Mouse (Mus musculus): ENCODE measurements around the gene Mpv17. TPM values are rescaled to one million over a fixed set of nuclear protein-coding genes. Genes with fewer than 3 reads are reported as not detected.
A peak's percentile ranks its signal among the peaks of the same experiment; 100 is the strongest.

Gene Mpv17
- polyA plus RNA-seq, 1 experiment from 2014 or later: 68.0 TPM

- Histone ChIP-seq H3K27ac (replicated peaks) (no peak within 1 kb of the TSS), H3K4me3 (peak within 1 kb of the TSS; percentile 45), H3K27me3 (replicated peaks) (peaks cover 71% of the 10 kb centered on the region), H3K9ac (peak within 1 kb of the TSS; percentile 8), H3K9me3 (no peaks in the 10 kb centered on the region), H3K4me2 (peak within 1 kb of the TSS; percentile 69), H3K4me1 (peaks cover 28% of the 10 kb centered on the region), H3K36me3 (peaks cover 17% of the 10 kb centered on the region)
- no peak; the same call in 1 of the 2 replicates for ATAC-seq (ENCODE audit: extremely low read depth, insufficient number of reproducible peaks, low FRiP score, low TSS enrichment)
- 2% methylated on average over 52 of the region's 52 CpGs for WGBS
These were observed 15.6 kb downstream of the Mpv17 start, which contains the start of gene Ucn for GRCm38 (mm10) chr5:31138241-31138967. Gene Ucn, minus strand, starts transcription at chr5:31138829.

GRCm38 (mm10) chr5:31137658-31138057 lies 16.4 kb downstream of the Mpv17 start:
- Histone ChIP-seq H3K27ac (replicated peaks) (no peak overlapping the region), H3K27me3 (replicated peaks) (peaks cover 74% of the 10 kb centered on the region), H3K36me3 (peaks cover 13% of the 10 kb centered on the region), H3K4me1 (peaks cover 28% of the 10 kb centered on the region), H3K4me3 (peak overlapping the region; percentile 45), H3K9ac (no peak overlapping the region; the same call in 1 of the 2 replicates), H3K9me3 (no peaks in the 10 kb centered on the region), H3K4me2 (peak overlapping the region; percentile 69)
- no peak for ATAC-seq (ENCODE audit: extremely low read depth, insufficient number of reproducible peaks, low FRiP score, low TSS enrichment)
- WGBS: 1% methylated on average over 13 of the region's 13 CpGs

- Histone ChIP-seq H3K4me1 (peaks cover 28% of the 10 kb centered on the region), H3K27ac (replicated peaks) (no peak overlapping the region), H3K27me3 (replicated peaks) (peaks cover 82% of the 10 kb centered on the region), H3K4me3 (peak overlapping the region; percentile 45), H3K9me3 (no peaks in the 10 kb centered on the region), H3K9ac (no peak overlapping the region), H3K4me2 (peak overlapping the region; percentile 69), H3K36me3 (peaks cover 10% of the 10 kb centered on the region)
- 3% methylated on average over 33 of the region's 33 CpGs for WGBS
- ATAC-seq (ENCODE audit: extremely low read depth, insufficient number of reproducible peaks, low FRiP score, low TSS enrichment): no peak
These were observed 17.2 kb downstream of the Mpv17 start for GRCm38 (mm10) chr5:31136730-31137424.

- Histone ChIP-seq H3K27ac (replicated peaks) (no peak overlapping the region), H3K9ac (no peak overlapping the region), H3K4me2 (no peak overlapping the region), H3K36me3 (0 out of 2 replicates have a peak, but pooled peaks cover 1% of the 10 kb centered on the region), H3K27me3 (replicated peaks) (peaks cover 4% of the 10 kb centered on the region), H3K4me1 (no peaks in the 10 kb centered on the region), H3K9me3 (no peaks in the 10 kb centered on the region), H3K4me3 (no peak overlapping the region)
- no peak for ATAC-seq (ENCODE audit: extremely low read depth, insufficient number of reproducible peaks, low FRiP score, low TSS enrichment)
- 32% methylated on average over 5 of the region's 5 CpGs for WGBS
These were observed 28.0 kb downstream of the Mpv17 start for GRCm38 (mm10) chr5:31126050-31126449.

DNA sequence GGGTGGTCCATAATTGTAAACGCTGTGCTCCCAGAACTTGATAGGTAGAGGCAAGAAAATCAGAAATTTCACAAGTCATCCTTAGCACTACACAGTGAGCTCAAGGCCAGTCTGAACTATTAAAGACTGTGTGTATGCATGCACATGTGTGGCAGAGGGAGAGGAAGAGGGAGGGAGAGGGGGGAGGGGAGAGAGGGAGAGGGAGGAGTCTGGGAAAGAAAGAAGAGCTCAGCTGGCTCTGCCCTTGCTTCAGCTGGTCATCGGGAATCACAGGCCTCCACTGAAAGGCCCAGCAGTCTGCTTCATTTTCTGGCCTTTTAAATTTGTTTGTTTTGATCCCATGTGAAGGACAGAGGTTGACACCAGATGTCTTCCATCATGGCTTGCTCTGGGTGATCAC lies 30.6 kb downstream of the Mpv17 start:
- Histone ChIP-seq H3K9ac (no peak overlapping the region), H3K36me3 (no peaks in the 10 kb centered on the region), H3K4me1 (no peaks in the 10 kb centered on the region), H3K27ac (replicated peaks) (no peak overlapping the region), H3K4me2 (no peak overlapping the region), H3K4me3 (no peak overlapping the region), H3K9me3 (no peaks in the 10 kb centered on the region), H3K27me3 (replicated peaks) (0 out of 2 replicates have a peak, but pooled peaks cover 2% of the 10 kb centered on the region)
- ATAC-seq (ENCODE audit: extremely low read depth, insufficient number of reproducible peaks, low FRiP score, low TSS enrichment): no peak
- 46% methylated on average over 2 of the region's 2 CpGs for WGBS

DNA sequence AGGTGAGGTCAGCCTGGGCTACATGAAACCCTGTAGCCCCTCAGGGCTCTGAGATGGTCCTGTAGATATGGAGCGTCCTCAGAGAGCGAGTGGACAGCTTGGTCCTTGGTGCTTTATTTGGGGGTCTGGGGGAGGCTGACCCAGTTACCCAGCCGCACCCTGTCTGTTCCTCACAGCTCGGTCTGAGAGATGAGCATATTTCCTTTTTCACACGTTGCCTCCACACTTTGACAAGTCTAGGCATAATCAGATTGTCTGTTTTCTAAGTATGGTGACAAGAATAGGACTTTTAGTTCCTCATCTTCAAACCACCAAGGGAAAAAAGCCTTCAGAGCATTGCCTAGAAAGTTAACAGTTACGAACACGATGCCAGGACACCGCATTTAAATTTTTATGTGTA lies 32.9 kb downstream of the Mpv17 start:
- no peak for ATAC-seq (ENCODE audit: extremely low read depth, insufficient number of reproducible peaks, low FRiP score, low TSS enrichment)
- Histone ChIP-seq H3K4me2 (no peak overlapping the region), H3K27ac (replicated peaks) (no peak overlapping the region), H3K4me1 (peaks cover 6% of the 10 kb centered on the region; the same call in 1 of the 2 replicates), H3K9me3 (no peaks in the 10 kb centered on the region), H3K4me3 (no peak overlapping the region), H3K36me3 (no peaks in the 10 kb centered on the region), H3K9ac (no peak overlapping the region), H3K27me3 (replicated peaks) (peaks cover 4% of the 10 kb centered on the region; the same call in 1 of the 2 replicates)
- WGBS: 73% methylated on average over 8 of the region's 8 CpGs

- Histone ChIP-seq H3K9ac (peak overlapping the region; percentile 73), H3K36me3 (no peaks in the 10 kb centered on the region), H3K27ac (replicated peaks) (peak overlapping the region; percentile 75), H3K27me3 (replicated peaks) (peaks cover 4% of the 10 kb centered on the region; the same call in 1 of the 2 replicates), H3K4me2 (peak overlapping the region; percentile 63), H3K9me3 (no peaks in the 10 kb centered on the region), H3K4me1 (peaks cover 6% of the 10 kb centered on the region; the same call in 1 of the 2 replicates), H3K4me3 (peak overlapping the region; percentile 42)
- no peak for ATAC-seq (ENCODE audit: extremely low read depth, insufficient number of reproducible peaks, low FRiP score, low TSS enrichment)
- 18% methylated on average over 10 of the region's 10 CpGs for WGBS
These were observed 37.1 kb downstream of the Mpv17 start for GRCm38 (mm10) chr5:31116912-31117311.

DNA sequence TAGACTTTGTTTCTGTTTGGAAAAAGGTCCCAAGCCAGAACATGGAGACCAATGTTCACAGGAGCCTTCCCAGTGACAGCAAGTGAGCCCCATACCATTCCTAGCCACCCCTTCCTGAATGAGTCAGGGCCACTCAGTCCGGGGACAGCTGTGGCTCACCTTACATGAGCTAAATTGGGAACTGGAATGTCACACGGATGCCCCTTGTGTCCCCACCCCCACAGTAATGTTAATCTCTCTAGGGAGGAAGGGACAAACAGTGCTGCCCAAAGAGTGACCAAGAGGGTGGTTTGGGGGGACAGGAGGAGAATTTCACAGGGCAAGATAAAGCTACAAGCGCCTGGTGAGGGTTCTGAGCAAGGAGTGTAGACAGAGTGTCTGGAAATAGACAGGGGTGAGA lies 37.7 kb downstream of the Mpv17 start, which contains the start of gene Trim54:
Trim54 (plus strand) TSS at position 359 of the 400 bp plus-strand sequence.
- WGBS: 14% methylated on average over 3 of the region's 3 CpGs
- H3K36me3 ChIP-seq: no peaks in the 10 kb centered on the region
- H3K9ac ChIP-seq: peak within 1 kb of the TSS; percentile 73
- no peak; the same call in 1 of the 2 replicates for ATAC-seq (ENCODE audit: extremely low read depth, insufficient number of reproducible peaks, low FRiP score, low TSS enrichment)
- H3K4me2 ChIP-seq: peak within 1 kb of the TSS; percentile 63
- peak within 1 kb of the TSS; percentile 42 for H3K4me3 ChIP-seq
- peaks cover 4% of the 10 kb centered on the region; the same call in 1 of the 2 replicates for H3K27me3 ChIP-seq (replicated peaks)
- H3K27ac ChIP-seq (replicated peaks): peak within 1 kb of the TSS; percentile 75
- peaks cover 6% of the 10 kb centered on the region; the same call in 1 of the 2 replicates for H3K4me1 ChIP-seq
- no peaks in the 10 kb centered on the region for H3K9me3 ChIP-seq

DNA sequence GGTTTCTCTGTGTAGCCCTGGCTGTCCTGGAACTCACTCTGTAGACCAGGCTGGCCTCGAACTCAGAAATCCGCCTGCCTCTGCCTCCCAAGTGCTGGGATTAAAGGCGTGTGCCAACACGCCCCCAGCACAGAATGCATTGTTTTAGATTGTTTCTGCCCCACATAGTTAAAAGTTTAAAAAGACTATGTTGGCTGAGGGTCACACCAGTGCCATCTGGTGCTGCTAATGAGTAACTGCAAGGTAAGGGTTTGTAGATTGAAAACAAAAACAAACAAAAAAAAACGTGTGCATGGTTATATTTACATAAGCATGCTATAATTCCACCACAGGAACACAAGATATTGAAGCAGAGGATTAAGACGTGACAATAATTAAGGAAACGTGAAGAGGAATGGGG lies 43.3 kb downstream of the Mpv17 start:
- no peak overlapping the region for H3K9ac ChIP-seq
- H3K4me1 ChIP-seq: no peaks in the 10 kb centered on the region
- no peaks in the 10 kb centered on the region for H3K36me3 ChIP-seq
- no peak overlapping the region for H3K27ac ChIP-seq (replicated peaks)
- WGBS: 23% methylated on average over 7 of the region's 7 CpGs
- H3K4me2 ChIP-seq: no peak overlapping the region
- no peaks in the 10 kb centered on the region; the same call in 1 of the 2 replicates for H3K27me3 ChIP-seq (replicated peaks)
- ATAC-seq (ENCODE audit: extremely low read depth, insufficient number of reproducible peaks, low FRiP score, low TSS enrichment): no peak
- H3K4me3 ChIP-seq: no peak overlapping the region
- H3K9me3 ChIP-seq: no peaks in the 10 kb centered on the region

DNA sequence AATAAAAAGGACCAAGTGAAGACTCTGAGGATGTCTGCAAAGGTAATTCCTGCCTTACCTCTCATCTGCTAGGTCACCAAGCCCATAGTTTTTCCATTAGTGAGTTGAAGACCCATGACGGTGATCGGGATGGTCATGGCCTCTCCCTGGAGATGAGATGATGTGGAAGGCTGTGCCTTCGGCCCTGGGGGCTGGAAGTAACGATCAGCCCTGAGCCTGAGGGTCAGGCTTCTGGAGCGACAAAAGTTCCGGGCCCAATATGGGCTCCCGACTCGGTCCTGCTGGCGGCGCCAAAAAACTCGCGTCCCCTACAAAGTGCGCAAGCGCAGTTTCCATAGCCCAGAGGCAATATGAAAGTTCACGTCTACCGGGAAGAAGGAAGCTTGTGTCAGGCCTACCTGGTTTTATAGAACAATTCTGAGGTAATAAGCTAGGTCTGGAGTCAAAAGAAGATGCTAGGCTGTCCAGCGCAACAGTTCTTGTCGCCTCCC lies 46.0 kb downstream of the Mpv17 start, which contains the start of gene Slc30a3:
Slc30a3 (minus strand) TSS at position 238 of the 491 bp plus-strand sequence.
- Histone ChIP-seq H3K4me2 (no peak within 1 kb of the TSS), H3K4me1 (no peaks in the 10 kb centered on the region), H3K36me3 (no peaks in the 10 kb centered on the region), H3K9ac (no peak within 1 kb of the TSS), H3K4me3 (no peak within 1 kb of the TSS), H3K9me3 (no peaks in the 10 kb centered on the region), H3K27me3 (replicated peaks) (peaks cover 13% of the 10 kb centered on the region), H3K27ac (replicated peaks) (no peak within 1 kb of the TSS)
- ATAC-seq (ENCODE audit: extremely low read depth, insufficient number of reproducible peaks, low FRiP score, low TSS enrichment): no peak
- WGBS: 88% methylated on average over 18 of the region's 18 CpGs

DNA sequence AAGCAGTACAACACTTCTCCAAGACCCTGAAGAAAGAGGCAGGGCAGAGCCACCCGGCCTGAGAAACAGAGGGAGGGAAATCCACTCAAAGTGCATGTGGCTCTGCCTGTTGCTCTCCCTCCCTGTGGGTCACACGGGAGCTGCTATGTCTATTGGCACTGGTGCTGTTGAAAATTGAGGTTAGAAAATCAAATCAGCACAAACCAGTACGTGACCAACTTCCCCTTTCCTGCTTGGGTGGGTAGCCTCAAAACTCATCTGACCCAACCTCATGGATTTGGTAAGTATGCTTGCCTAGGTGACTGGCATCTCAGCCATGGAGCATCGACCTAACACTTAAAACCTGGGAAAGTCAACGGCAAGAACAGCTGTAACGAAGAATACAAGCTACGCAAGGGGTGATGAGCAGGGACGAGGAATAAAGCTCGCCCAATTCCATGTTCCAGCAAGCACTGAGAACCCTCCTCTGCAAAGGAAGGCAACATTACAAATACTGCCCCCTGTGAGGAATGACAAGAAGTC lies 48.2 kb downstream of the Mpv17 start, which contains the start of gene Dnajc5g:
Dnajc5g (plus strand) TSS at position 472 of the 522 bp plus-strand sequence.
- Histone ChIP-seq H3K27ac (replicated peaks) (no peak within 1 kb of the TSS), H3K9me3 (no peaks in the 10 kb centered on the region), H3K4me3 (no peak within 1 kb of the TSS), H3K4me2 (no peak within 1 kb of the TSS), H3K36me3 (no peaks in the 10 kb centered on the region), H3K9ac (no peak within 1 kb of the TSS), H3K4me1 (no peaks in the 10 kb centered on the region), H3K27me3 (replicated peaks) (peaks cover 13% of the 10 kb centered on the region)
- WGBS: 74% methylated on average over 9 of the region's 9 CpGs
- no peak for ATAC-seq (ENCODE audit: extremely low read depth, insufficient number of reproducible peaks, low FRiP score, low TSS enrichment)
